Mouse (Mus musculus) brain, embryonic 14.5 days (tissue): ENCODE measurements around the gene Dlgap1.

ENCODE experiments used
- CTCF ChIP-seq: fragments of 200-500 bp; IDR thresholded peaks from 2 replicates; pipeline ENCODE4 v1.5.1; 2012; ENCODE audit warnings: inconsistent platforms, mild to moderate bottlenecking, moderate library complexity, borderline replicate concordance; ENCODE audit not compliant: insufficient read depth, insufficient read length; ENCODE audit errors: extremely low read depth
- POLR2A ChIP-seq: fragments of 200-500 bp; IDR thresholded peaks from 2 replicates; pipeline ENCODE4 v1.6.1; 2012; ENCODE audit warnings: mild to moderate bottlenecking, inconsistent platforms, borderline replicate concordance; ENCODE audit not compliant: poor library complexity, insufficient read depth, insufficient read length, severe bottlenecking; ENCODE audit errors: extremely low read depth

DNA sequence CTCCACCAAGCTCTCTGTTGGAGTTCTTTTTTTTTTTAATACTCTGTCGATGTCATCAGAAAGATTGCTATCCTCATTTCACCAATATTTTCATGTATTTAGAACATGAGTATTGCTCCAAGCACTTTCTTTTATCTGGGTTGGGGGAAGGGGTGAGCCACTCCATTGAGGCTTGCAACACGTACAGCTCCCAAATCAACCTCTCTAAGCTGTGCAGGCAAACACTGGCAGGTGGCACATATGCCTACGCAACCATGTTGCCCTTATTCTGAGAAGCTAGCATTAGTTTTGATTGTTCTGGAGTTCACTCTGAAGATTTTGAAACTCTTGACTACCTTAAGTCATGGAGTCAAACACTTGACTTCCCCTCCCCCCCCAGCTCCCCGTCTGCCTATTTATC is 525.5 kb downstream of the Dlgap1 start:
- no peak for TF ChIP-seq CTCF
- no peak for TF ChIP-seq POLR2A
